In the genomic region with DNA sequence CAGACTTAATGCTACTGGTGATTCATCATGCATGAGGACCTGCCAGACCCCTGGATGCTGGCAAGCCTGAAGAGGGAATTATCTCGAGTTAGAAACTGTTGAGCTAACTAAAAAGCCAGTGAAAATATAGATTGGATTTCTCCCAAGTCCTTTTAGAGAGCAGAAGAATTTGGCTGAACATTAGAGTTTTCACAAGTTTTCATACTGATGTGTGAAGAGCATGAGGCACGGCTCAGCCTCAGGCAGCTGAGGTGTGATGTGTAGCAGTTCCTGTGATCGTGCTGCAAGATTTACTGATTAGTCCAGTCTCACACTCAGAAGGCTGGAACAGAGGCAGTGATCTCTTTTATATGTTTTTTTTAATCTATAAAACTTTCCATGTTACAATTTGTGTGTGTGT, we compare ENCODE assay signal across 20 mouse cellular contexts. TPM values are rescaled to one million over a fixed set of nuclear protein-coding genes. Genes with fewer than 3 reads are reported as not detected.
DNase-seq lines count a peak whose midpoint lies in the region; ATAC-seq and TF ChIP-seq lines count a peak whose summit lies in the region.
"Had no signal": no experiment of that assay in that cellular context is flagged by ENCODE, and none has a peak within 500 bp of the region (broad histone marks: within the 10 kb centered on the region; RNA-seq: fewer than 3 reads in every experiment).

No protein-coding gene starts in this region.

- H3K4me3 ChIP-seq in forebrain, postnatal 0 days (ENCODE audit: low read depth, low read length): no peak overlapping the region
- no peak overlapping the region for H3K4me3 ChIP-seq in forebrain, embryonic 12.5 days (replicated peaks)
- H3K4me3 ChIP-seq: embryonic facial prominence, embryonic 13.5 days; heart, embryonic 12.5 days; hindbrain, embryonic 10.5 days; hindbrain, embryonic 15.5 days had no signal

- no peaks in the 10 kb centered on the region for H3K27me3 ChIP-seq in forebrain, postnatal 0 days (ENCODE audit: insufficient read depth, low read length)
- no peaks in the 10 kb centered on the region for H3K27me3 ChIP-seq in forebrain, embryonic 12.5 days
- H3K27me3 ChIP-seq: embryonic facial prominence, embryonic 13.5 days; heart, embryonic 12.5 days; hindbrain, embryonic 15.5 days had no signal

- WGBS in forebrain, postnatal 0 days: 34% methylated on average over 3 of the region's 3 CpGs
- WGBS in forebrain, embryonic 12.5 days: 72% methylated on average over 3 of the region's 3 CpGs

- intact Hi-C loops in left cerebral cortex, postnatal 14 days (cut with DNase I): no loop called here
- intact Hi-C loops in left cerebral cortex, postnatal 36 days (cut with DNase I): no loop called here

- no peaks in the 10 kb centered on the region for H3K4me1 ChIP-seq in forebrain, postnatal 0 days (ENCODE audit: insufficient read depth)
- H3K4me1 ChIP-seq in forebrain, embryonic 12.5 days: no peaks in the 10 kb centered on the region
- H3K4me1 ChIP-seq: embryonic facial prominence, embryonic 13.5 days; hindbrain, embryonic 10.5 days; hindbrain, embryonic 15.5 days had no signal

- no peaks in the 10 kb centered on the region for H3K36me3 ChIP-seq in forebrain, postnatal 0 days (ENCODE audit: insufficient read depth)
- H3K36me3 ChIP-seq in forebrain, embryonic 12.5 days (replicated peaks): no peaks in the 10 kb centered on the region
- H3K36me3 ChIP-seq: embryonic facial prominence, embryonic 13.5 days; G1E; hindbrain, embryonic 10.5 days; hindbrain, embryonic 15.5 days had no signal

- TF ChIP-seq CTCF in forebrain, postnatal 0 days (IDR thresholded peaks at IDR 0.05; ENCODE audit: low read depth): no peak

- peak; percentile 34 for DNase-seq in forebrain, postnatal 0 days
- peak; percentile 36 to 72 for DNase-seq in left cerebral cortex, postnatal 14 days (ENCODE audit: low spot score in 2 of 2)
- no peak for DNase-seq in left cerebral cortex, postnatal 36 days (ENCODE audit: low spot score in 2 of 2)
- peak; percentile 22 to 37 for DNase-seq in right cerebral cortex, postnatal 36 days (ENCODE audit: low spot score in 2 of 2)
- DNase-seq in right cerebral cortex, adult 2 months (ENCODE audit: low spot score in 2 of 2): no peak
- DNase-seq in telencephalon, adult 2 months (ENCODE audit: low read depth, low spot score): peak; percentile 80
- no peak for DNase-seq in gastrocnemius, postnatal 25 days
- DNase-seq: adrenal gland, postnatal 10 days; cerebellum, adult 18-20 months; cerebellum, adult 9-11 months; cerebellum, postnatal 36 days; gastrocnemius, postnatal 10 days had no signal

- H3K27ac ChIP-seq in forebrain, postnatal 0 days (ENCODE audit: low read depth, low read length): no peak overlapping the region
- H3K27ac ChIP-seq in forebrain, embryonic 12.5 days: no peak overlapping the region
- H3K27ac ChIP-seq: embryonic facial prominence, embryonic 13.5 days; hindbrain, embryonic 10.5 days; hindbrain, embryonic 15.5 days had no signal

- H3K9me3 ChIP-seq in forebrain, postnatal 0 days (ENCODE audit: low read length): no peaks in the 10 kb centered on the region
- H3K9me3 ChIP-seq in forebrain, embryonic 12.5 days: no peaks in the 10 kb centered on the region
- H3K9me3 ChIP-seq: embryonic facial prominence, embryonic 13.5 days; G1E; heart, embryonic 12.5 days; hindbrain, embryonic 10.5 days; hindbrain, embryonic 15.5 days had no signal

- H3K9ac ChIP-seq in forebrain, postnatal 0 days: no peak overlapping the region
- H3K9ac ChIP-seq in forebrain, embryonic 12.5 days: no peak overlapping the region
- H3K9ac ChIP-seq: embryonic facial prominence, embryonic 13.5 days; heart, embryonic 12.5 days; hindbrain, embryonic 15.5 days had no signal

- no peak overlapping the region for H3K4me2 ChIP-seq in forebrain, postnatal 0 days (ENCODE audit: low read depth)
- H3K4me2 ChIP-seq in forebrain, embryonic 12.5 days: no peak overlapping the region
- H3K4me2 ChIP-seq: embryonic facial prominence, embryonic 13.5 days; heart, embryonic 12.5 days; hindbrain, embryonic 15.5 days had no signal

- peak; percentile 77 for ATAC-seq in forebrain, postnatal 0 days
- ATAC-seq in forebrain, embryonic 12.5 days (ENCODE audit: low FRiP score): no peak
- ATAC-seq: CD4-positive, CD25-positive, alpha-beta regulatory T cell, adult 4 months; intestine, embryonic 16.5 days had no signal

RNA-seq across cellular contexts. Expression of a gene that starts 11.8 kb away (rescaled TPM):
- 11.5 and 15.9 TPM in 2 replicates for total RNA-seq in forebrain, postnatal 0 days (2014; rRNA removed)
- 19.5 and 22.4 TPM in 2 replicates for polyA plus RNA-seq in forebrain, postnatal 0 days (2015; fragmentation: Nextera tagmentation; extraction: Ambion mirVana)
- polyA plus RNA-seq in forebrain, embryonic 12.5 days (2016; fragmentation: Nextera tagmentation; extraction: Ambion mirVana): 9.8 and 10.9 TPM in 2 replicates
- total RNA-seq in left cerebral cortex, postnatal 14 days (2021): 10 to 100 TPM in 1 of 2 experiments, 1 to 10 TPM in 1; 8.9 to 10.9 TPM
- 1 to 10 TPM; 7.4 to 7.9 TPM for total RNA-seq in left cerebral cortex, postnatal 36 days (2021)
- total RNA-seq in gastrocnemius, postnatal 25 days (2021): 10 to 100 TPM; 25.1 to 75.4 TPM
- polyA plus RNA-seq: G1E had no signal

RNA-seq across cellular contexts. Expression of a gene that starts 53.5 kb away (rescaled TPM):
- 28.7 and 34.7 TPM in 2 replicates for total RNA-seq in forebrain, postnatal 0 days (2014; rRNA removed)
- polyA plus RNA-seq in forebrain, postnatal 0 days (2015; fragmentation: Nextera tagmentation; extraction: Ambion mirVana): 25.2 and 29.4 TPM in 2 replicates
- polyA plus RNA-seq in forebrain, embryonic 12.5 days (2016; fragmentation: Nextera tagmentation; extraction: Ambion mirVana): 20.5 and 22.0 TPM in 2 replicates
- total RNA-seq in left cerebral cortex, postnatal 14 days (2021): 10 to 100 TPM; 48.4 to 50.2 TPM
- 10 to 100 TPM; 46.7 to 49.8 TPM for total RNA-seq in left cerebral cortex, postnatal 36 days (2021)
- 1 to 10 TPM; 4.8 to 5.9 TPM for total RNA-seq in gastrocnemius, postnatal 25 days (2021)

RNA-seq across cellular contexts. Expression of a gene that starts 53.6 kb away (rescaled TPM):
- 24.9 and 27.3 TPM in 2 replicates for total RNA-seq in forebrain, postnatal 0 days (2014; rRNA removed)
- polyA plus RNA-seq in forebrain, postnatal 0 days (2015; fragmentation: Nextera tagmentation; extraction: Ambion mirVana): 52.2 and 54.9 TPM in 2 replicates
- polyA plus RNA-seq in forebrain, embryonic 12.5 days (2016; fragmentation: Nextera tagmentation; extraction: Ambion mirVana): 38.9 and 43.1 TPM in 2 replicates
- total RNA-seq in left cerebral cortex, postnatal 14 days (2021): 10 to 100 TPM; 42.0 to 44.3 TPM
- 10 to 100 TPM; 40.0 to 43.6 TPM for total RNA-seq in left cerebral cortex, postnatal 36 days (2021)
- 10 to 100 TPM; 18.4 to 19.2 TPM for total RNA-seq in gastrocnemius, postnatal 25 days (2021)

Comparison
In these comparisons a context has a peak if more than half of its experiments do, and no peak if none do; other contexts are left out.
1. DNase-seq: peak in forebrain, postnatal 0 days (single experiment), left cerebral cortex, postnatal 14 days (2 of 2), right cerebral cortex, postnatal 36 days (2 of 2) and telencephalon, adult 2 months (single experiment); none in left cerebral cortex, postnatal 36 days (0 of 2), right cerebral cortex, adult 2 months (0 of 2) and gastrocnemius, postnatal 25 days (single experiment).